Mouse (Mus musculus) E14TG2a.4 (cell line): Measurements from ENCODE around the gene Gys1.
"Not testable (repeated sequence)": the region's sequence is repeated elsewhere in the genome, so short reads cannot be mapped to it uniquely, and the experiment has no call there.

Source experiments
- CTCF ChIP-seq: conservative IDR thresholded peaks from 2 replicates; pipeline ENCODE4 v1.5.1; 2014; ENCODE audit warnings: low read length
- POU5F1 ChIP-seq: IDR thresholded peaks from 2 replicates; pipeline ENCODE4 v1.6.1; 2014; ENCODE audit warnings: low read length, borderline replicate concordance

GRCm38 (mm10) chr7:45396337-45396775, 38.3 kb upstream of the Gys1 start:
- not testable (repeated sequence) for TF ChIP-seq CTCF, POU5F1
